Mouse (Mus musculus) cerebellum, adult 11-12 months (tissue): ENCODE measurements around the gene Sertad4.

Experiments
- DNase-seq: peaks from one replicate; pipeline ENCODE4 v3.0.0; 2022

Sertad4 gene

GRCm38 (mm10) chr1:192800338-192800737 lies 55.2 kb downstream of the Sertad4 start:
- DNase-seq, result no peak

- no peak for DNase-seq
These were observed 56.2 kb downstream of the Sertad4 start for GRCm38 (mm10) chr1:192799165-192799991.

- DNase-seq, result no peak
These were observed 57.1 kb downstream of the Sertad4 start for GRCm38 (mm10) chr1:192798212-192799164.

GRCm38 (mm10) chr1:192797011-192797274 lies 58.6 kb downstream of the Sertad4 start:
- no peak for DNase-seq

GRCm38 (mm10) chr1:192796201-192797010 lies 59.1 kb downstream of the Sertad4 start:
- no peak for DNase-seq

GRCm38 (mm10) chr1:192794957-192795745 lies 60.4 kb downstream of the Sertad4 start:
- no peak for DNase-seq
